Mouse (Mus musculus) liver, embryonic 11.5 days (tissue): ENCODE measurements around the gene Gm28230. TPM values are rescaled to one million over a fixed set of nuclear protein-coding genes. Genes with fewer than 3 reads are reported as not detected.

ENCODE experiments used
- ATAC-seq: fragments of 200-750 bp; cut with Nextera tagmentation; replicated peaks from 2 replicates; pipeline ENCODE4 v1.8.0; 2017; ENCODE audit warnings: moderate number of reproducible peaks, mild to moderate bottlenecking, moderate TSS enrichment, moderate library complexity; ENCODE audit not compliant: low FRiP score
- DNase-seq: peaks from one replicate; pipeline ENCODE4 v3.0.0-alpha.2; 2017; ENCODE audit warnings: low spot score
- H3K27ac ChIP-seq: fragments of 300-500 bp; sonication (generic); 2 replicates; pipeline ENCODE4 v1.5.1; 2014; ENCODE audit warnings: mild to moderate bottlenecking, low read depth, low read length, control low read depth
- H3K27me3 ChIP-seq: fragments of 300-500 bp; sonication (generic); replicated peaks from 2 replicates; pipeline ENCODE4 v1.6.1; 2014; ENCODE audit warnings: low read length, mixed read lengths; ENCODE audit not compliant: control insufficient read depth, insufficient read depth
- H3K36me3 ChIP-seq: fragments of 300-500 bp; sonication (generic); 2 replicates; pipeline ENCODE4 v1.6.1; 2014; ENCODE audit warnings: mild to moderate bottlenecking, low read length, moderate library complexity, mixed read lengths; ENCODE audit not compliant: control insufficient read depth, insufficient read depth
- H3K4me1 ChIP-seq: fragments of 300-500 bp; sonication (generic); replicated peaks from 2 replicates; pipeline ENCODE4 v1.6.1; 2014; ENCODE audit warnings: low read length, mixed read lengths; ENCODE audit not compliant: control insufficient read depth, insufficient read depth
- H3K4me2 ChIP-seq: fragments of 300-500 bp; sonication (generic); 2 replicates; pipeline ENCODE4 v1.6.1; 2014; ENCODE audit warnings: mild to moderate bottlenecking, control low read depth, moderate library complexity
- H3K4me3 ChIP-seq: fragments of 300-500 bp; sonication (generic); 2 replicates; pipeline ENCODE4 v1.5.1; 2014; ENCODE audit warnings: low read depth, low read length, control low read depth
- H3K9ac ChIP-seq: fragments of 300-500 bp; sonication (generic); 2 replicates; pipeline ENCODE4 v1.6.1; 2014; ENCODE audit warnings: low read depth, low read length, control low read depth
- H3K9me3 ChIP-seq: fragments of 300-500 bp; sonication (generic); 2 replicates; pipeline ENCODE4 v1.6.1; 2016; ENCODE audit warnings: low read length, inconsistent platforms, mixed read lengths; ENCODE audit not compliant: control insufficient read depth
- WGBS: fragments of 180-500 bp; shearing (Covaris S2); extraction: QIAGEN DNeasy Blood & Tissue Kit; methylation state at CpG from one replicate; pipeline ENCODE4 v1.1.7; 2014; 5-methylcytosine and 5-hydroxymethylcytosine counted together
- polyA plus RNA-seq: library from polyadenylated mRNA; unstranded; fragments of >200 nt; fragmentation: Nextera tagmentation; extraction: Ambion mirVana; gene quantifications from 2 replicates; pipeline ENCODE4 v1.2.1, GENCODE M21; 2014

The Gm28230 gene
- polyA plus RNA-seq, 1 experiment from 2014 or later, result not detected

- ATAC-seq (no peak), DNase-seq (no peak)
- WGBS, result 2% methylated on average over 24 of the region's 24 CpGs
- H3K27me3 ChIP-seq, result peaks cover 97% of the 10 kb centered on the region
- no peaks in the 10 kb centered on the region for H3K4me1 ChIP-seq
- H3K4me2 ChIP-seq, result no peak overlapping the region
- H3K4me3 ChIP-seq, result no peak overlapping the region
- H3K36me3 ChIP-seq, result no peaks in the 10 kb centered on the region
- no peaks in the 10 kb centered on the region for H3K9me3 ChIP-seq
- no peak overlapping the region for H3K9ac ChIP-seq
- H3K27ac ChIP-seq, result no peak overlapping the region
Measured at GRCm38 (mm10) chr2:74689574-74690337, 36.8 kb upstream of the Gm28230 start.

- Histone ChIP-seq H3K27me3 (peaks cover 97% of the 10 kb centered on the region), H3K9ac (no peak overlapping the region), H3K27ac (no peak overlapping the region), H3K4me2 (no peak overlapping the region), H3K9me3 (no peaks in the 10 kb centered on the region), H3K36me3 (no peaks in the 10 kb centered on the region), H3K4me1 (no peaks in the 10 kb centered on the region), H3K4me3 (no peak overlapping the region)
- 8% methylated on average over 8 of the region's 8 CpGs for WGBS
- ATAC-seq (no peak), DNase-seq (no peak)
Measured at GRCm38 (mm10) chr2:74690338-74690716, 36.2 kb upstream of the Gm28230 start.

- no peak for ATAC-seq
- Histone ChIP-seq H3K27me3 (peaks cover 99% of the 10 kb centered on the region), H3K4me3 (no peak within 1 kb of the TSS; the same call in 1 of the 2 replicates), H3K4me1 (no peaks in the 10 kb centered on the region), H3K27ac (no peak within 1 kb of the TSS), H3K36me3 (no peaks in the 10 kb centered on the region), H3K4me2 (peak within 1 kb of the TSS; percentile 38), H3K9me3 (no peaks in the 10 kb centered on the region), H3K9ac (no peak within 1 kb of the TSS)
- WGBS, result 1% methylated on average over 56 of the region's 56 CpGs
- DNase-seq, result no peak
Measured at GRCm38 (mm10) chr2:74691022-74691951, 35.2 kb upstream of the Gm28230 start, which contains the start of gene Hoxd10. Gene Hoxd10, plus strand, starts transcription at chr2:74691924.

- ATAC-seq, result no peak
- H3K4me3 ChIP-seq, result no peak overlapping the region
- 5% methylated on average over 35 of the region's 35 CpGs for WGBS
Measured at GRCm38 (mm10) chr2:74691995-74692807, 34.3 kb upstream of the Gm28230 start.

GRCm38 (mm10) chr2:74692808-74693431, 33.6 kb upstream of the Gm28230 start:
- Histone ChIP-seq H3K4me2 (no peak overlapping the region), H3K9ac (no peak overlapping the region), H3K36me3 (no peaks in the 10 kb centered on the region), H3K27ac (no peak overlapping the region), H3K4me1 (no peaks in the 10 kb centered on the region), H3K4me3 (no peak overlapping the region), H3K27me3 (peaks cover 99% of the 10 kb centered on the region), H3K9me3 (no peaks in the 10 kb centered on the region)
- DNase-seq (no peak), ATAC-seq (no peak)
- WGBS, result 2% methylated on average over 20 of the region's 20 CpGs

More at GRCm38 (mm10) chr2:74691995-74692807, 34.3 kb upstream of the Gm28230 start:
- no peak overlapping the region for H3K9ac ChIP-seq
- H3K36me3 ChIP-seq, result no peaks in the 10 kb centered on the region
- peaks cover 99% of the 10 kb centered on the region for H3K27me3 ChIP-seq
- no peak overlapping the region for H3K27ac ChIP-seq
- no peaks in the 10 kb centered on the region for H3K4me1 ChIP-seq
- no peak overlapping the region for H3K4me2 ChIP-seq
- H3K9me3 ChIP-seq, result no peaks in the 10 kb centered on the region
- no peak for DNase-seq

- peaks cover 99% of the 10 kb centered on the region for H3K27me3 ChIP-seq
- WGBS, result 10% methylated on average over 4 of the region's 4 CpGs
- H3K9me3 ChIP-seq, result no peaks in the 10 kb centered on the region
- H3K9ac ChIP-seq, result no peak overlapping the region
- H3K4me1 ChIP-seq, result no peaks in the 10 kb centered on the region
- no peaks in the 10 kb centered on the region for H3K36me3 ChIP-seq
- H3K4me2 ChIP-seq, result no peak overlapping the region
- DNase-seq, result no peak
- no peak overlapping the region for H3K4me3 ChIP-seq
- ATAC-seq, result no peak
- no peak overlapping the region for H3K27ac ChIP-seq
Measured at GRCm38 (mm10) chr2:74693432-74693827, 33.1 kb upstream of the Gm28230 start.

- DNase-seq (peak; percentile 46), ATAC-seq (no peak)
- Histone ChIP-seq H3K36me3 (no peaks in the 10 kb centered on the region), H3K4me1 (no peaks in the 10 kb centered on the region), H3K27ac (no peak overlapping the region), H3K4me3 (no peak overlapping the region), H3K9ac (no peak overlapping the region), H3K9me3 (no peaks in the 10 kb centered on the region), H3K27me3 (peaks cover 99% of the 10 kb centered on the region), H3K4me2 (no peak overlapping the region)
- WGBS, result 2% methylated on average over 16 of the region's 16 CpGs
Measured at GRCm38 (mm10) chr2:74694066-74694465, 32.5 kb upstream of the Gm28230 start.

GRCm38 (mm10) chr2:74695383-74695782, 31.1 kb upstream of the Gm28230 start:
- Histone ChIP-seq H3K9me3 (no peaks in the 10 kb centered on the region), H3K4me1 (no peaks in the 10 kb centered on the region), H3K27ac (no peak overlapping the region), H3K9ac (no peak overlapping the region), H3K27me3 (peaks cover 100% of the 10 kb centered on the region), H3K4me3 (no peak overlapping the region), H3K4me2 (no peak overlapping the region), H3K36me3 (no peaks in the 10 kb centered on the region)
- no peak for ATAC-seq
- no peak for DNase-seq
- WGBS, result 4% methylated on average over 1 of the region's 1 CpGs
